Mouse (Mus musculus): Measurements from ENCODE around the gene BC005537. TPM values are rescaled to one million over a fixed set of nuclear protein-coding genes. Genes with fewer than 3 reads are reported as not detected.

Gene BC005537
- polyA plus RNA-seq, 1 experiment: 21.6 TPM

DNA sequence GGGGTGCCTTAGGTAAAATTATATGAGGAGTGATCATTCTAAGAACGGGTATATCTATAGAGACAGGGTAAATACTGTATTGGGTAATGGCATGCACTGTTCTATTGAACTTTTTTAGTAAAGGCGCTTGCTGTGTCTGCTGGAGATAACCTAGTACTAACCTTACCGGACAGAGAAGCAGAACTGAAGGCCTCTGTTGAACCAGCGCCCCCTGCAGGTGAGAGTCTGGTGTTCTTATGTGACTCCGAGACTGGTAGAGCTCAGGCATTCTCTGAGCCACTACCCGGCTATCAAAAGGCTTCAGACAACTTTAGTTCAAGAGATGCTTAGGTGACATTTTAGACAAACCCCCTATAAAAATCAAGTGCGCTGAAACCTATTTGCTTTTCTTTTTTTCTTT lies 61.1 kb downstream of the BC005537 start:
- peaks cover 36% of the 10 kb centered on the region for H3K4me1 ChIP-seq (ENCODE audit: control insufficient read depth, insufficient read depth, insufficient read length, low read length)
- H3K36me3 ChIP-seq (ENCODE audit: control insufficient read depth, insufficient read depth, low read length): no peaks in the 10 kb centered on the region
- no peak for TF ChIP-seq POLR2A (IDR thresholded peaks at IDR 0.05; ENCODE audit: low read depth, low read length)
- TF ChIP-seq CTCF (IDR thresholded peaks at IDR 0.05; ENCODE audit: extremely low read depth, insufficient read length, insufficient replicate concordance, low read depth, low read length): peak; percentile 71; the same call in 1 of the 2 replicates
- no peak overlapping the region for H3K4me3 ChIP-seq (ENCODE audit: low read depth, low read length)
- no peaks in the 10 kb centered on the region for H3K27me3 ChIP-seq (ENCODE audit: control insufficient read depth, insufficient read depth, low read length)
- H3K27ac ChIP-seq (ENCODE audit: insufficient read depth, low read depth, low read length): peak overlapping the region; percentile 93
- WGBS: 40% methylated on average over 7 of the region's 7 CpGs

Other genes starting within 250 kb of the BC005537 start
- 0.86 and 2.0 TPM in 2 replicates for gene Ripor2, start 219.5 kb upstream of the BC005537 start, polyA plus RNA-seq (2012; rRNA removed)
- not detected in 2 replicates for gene Armh2, start 60.4 kb upstream of the BC005537 start, polyA plus RNA-seq (2012; rRNA removed)
- gene Gmnn, start 39.7 kb upstream of the BC005537 start, polyA plus RNA-seq (2012; rRNA removed): 0.84 and 2.4 TPM in 2 replicates
- gene Acot13, start 29.9 kb downstream of the BC005537 start, polyA plus RNA-seq (2012; rRNA removed): 22.8 and 31.3 TPM in 2 replicates
- 18.1 and 27.5 TPM in 2 replicates for gene Tdp2, start 30.0 kb downstream of the BC005537 start, polyA plus RNA-seq (2012; rRNA removed)
- 1.4 and 1.6 TPM in 2 replicates for gene D130043K22Rik, start 43.5 kb downstream of the BC005537 start, polyA plus RNA-seq (2012; rRNA removed)
- gene Aldh5a1, start 136.0 kb downstream of the BC005537 start, polyA plus RNA-seq (2012; rRNA removed): 2.9 and 5.3 TPM in 2 replicates
- 1.2 and 1.7 TPM in 2 replicates for gene Gpld1, start 141.5 kb downstream of the BC005537 start, polyA plus RNA-seq (2012; rRNA removed)
- gene Mrs2, start 218.7 kb downstream of the BC005537 start, polyA plus RNA-seq (2012; rRNA removed): 9.3 and 11.3 TPM in 2 replicates